Comparison of ENCODE assay signal across 15 mouse cellular contexts in the genomic region with DNA sequence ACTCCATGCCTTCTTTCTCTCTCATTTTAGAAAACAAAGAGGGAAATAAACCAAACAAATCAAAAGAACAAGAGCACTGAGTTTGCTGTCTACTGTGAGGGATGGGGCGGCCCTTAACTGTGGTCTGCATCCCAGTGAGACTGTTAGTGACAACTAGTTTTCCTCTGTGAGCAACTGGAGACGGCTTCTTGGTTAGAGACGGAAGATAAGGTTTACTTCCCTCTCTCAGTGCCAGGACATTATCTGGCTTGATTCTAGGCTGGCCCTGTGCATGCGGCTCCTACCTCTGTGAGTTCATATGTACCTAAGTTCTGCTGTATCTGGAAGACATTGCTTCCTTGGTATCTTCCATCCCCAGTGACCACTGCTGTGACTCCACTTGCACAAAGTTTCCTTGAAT.
"Had no signal": no experiment of that assay in that cellular context is flagged by ENCODE, and none has a peak within 500 bp of the region (broad histone marks: within the 10 kb centered on the region; RNA-seq: fewer than 3 reads in every experiment).

No protein-coding gene starts in this region.

- DNase-seq: lung, adult 18-20 months; lung, embryonic 14.5 days; lung, postnatal 10 days; lung, postnatal 4 days; midbrain, embryonic 14.5 days; right cerebral cortex, postnatal 14 days; thymus, adult 18-20 months; thymus, postnatal 14 days; thymus, postnatal 36 days had no signal

- H3K27ac ChIP-seq: midbrain, embryonic 10.5 days; midbrain, embryonic 12.5 days; neural tube, embryonic 13.5 days had no signal

- H3K9ac ChIP-seq: lung, embryonic 14.5 days; midbrain, embryonic 12.5 days; neural tube, embryonic 13.5 days had no signal

- H3K4me2 ChIP-seq: lung, embryonic 14.5 days; midbrain, embryonic 12.5 days; neural tube, embryonic 13.5 days had no signal

- H3K4me3 ChIP-seq: megakaryocyte, embryonic 14.5 days; midbrain, embryonic 10.5 days; midbrain, embryonic 12.5 days; myocyte; neural tube, embryonic 13.5 days had no signal

- H3K27me3 ChIP-seq: megakaryocyte, embryonic 14.5 days; midbrain, embryonic 12.5 days; neural tube, embryonic 13.5 days had no signal

- ATAC-seq: midbrain, embryonic 16.5 days had no signal

- H3K4me1 ChIP-seq: midbrain, embryonic 10.5 days; midbrain, embryonic 12.5 days; neural tube, embryonic 13.5 days had no signal

- H3K9me3 ChIP-seq: megakaryocyte, embryonic 14.5 days; midbrain, embryonic 10.5 days; midbrain, embryonic 12.5 days; neural tube, embryonic 13.5 days had no signal
